Mouse (Mus musculus): ENCODE measurements around the gene Pigq. TPM values are rescaled to one million over a fixed set of nuclear protein-coding genes. Genes with fewer than 3 reads are reported as not detected.
A peak's percentile ranks its signal among the peaks of the same experiment; 100 is the strongest.

The Pigq gene
- polyA plus RNA-seq, 1 experiment: 46.3 TPM

- Histone ChIP-seq H3K4me2 (ENCODE audit: low read depth) (peak overlapping the region; percentile 39), H3K4me3 (no peak overlapping the region), H3K27me3 (ENCODE audit: control insufficient read depth, insufficient read depth, insufficient read length) (no peaks in the 10 kb centered on the region), H3ac (ENCODE audit: control insufficient read depth, insufficient read length) (no peak overlapping the region), H3K79me2 (ENCODE audit: control insufficient read depth, insufficient read depth) (peaks cover 79% of the 10 kb centered on the region), H3K36me3 (ENCODE audit: control insufficient read depth, insufficient read depth) (no peaks in the 10 kb centered on the region)
- TF ChIP-seq POLR2AphosphoS2 (IDR thresholded peaks at IDR 0.05; ENCODE audit: insufficient read length, low read depth) (no peak), TCF12 (IDR thresholded peaks at IDR 0.05; ENCODE audit: insufficient read depth, poor library complexity, severe bottlenecking) (no peak), USF1 (IDR thresholded peaks at IDR 0.05; ENCODE audit: low read depth) (no peak), TCF3 (IDR thresholded peaks at IDR 0.05; ENCODE audit: insufficient read length, low read depth) (no peak), SRF (IDR thresholded peaks at IDR 0.05; ENCODE audit: control insufficient read depth, insufficient read length, low read depth) (no peak)
Observed at GRCm38 (mm10) chr17:25913877-25914275, 30.9 kb downstream of the Pigq start.

- TF ChIP-seq MYOG (IDR thresholded peaks at IDR 0.05; ENCODE audit: control insufficient read depth in 1 of 3, insufficient read depth in 1 of 3, insufficient read length in 2 of 3, low read depth in 2 of 3): no peak
- peak in 1 of 3 experiments; percentile 28 for TF ChIP-seq MYOD1 (IDR thresholded peaks at IDR 0.05; ENCODE audit: control insufficient read depth in 1 of 3, insufficient read length in 2 of 3, low read depth in 2 of 3)
- TF ChIP-seq USF1 (IDR thresholded peaks at IDR 0.05; ENCODE audit: low read depth): no peak
- Histone ChIP-seq H3K79me2 (ENCODE audit: control insufficient read depth, insufficient read depth) (peaks cover 74% of the 10 kb centered on the region), H3K36me3 (ENCODE audit: control insufficient read depth, insufficient read depth) (no peaks in the 10 kb centered on the region), H3K27me3 (ENCODE audit: control insufficient read depth, insufficient read depth, insufficient read length) (no peaks in the 10 kb centered on the region), H3K4me2 (ENCODE audit: low read depth) (peak overlapping the region; percentile 39), H3K4me3 (no peak overlapping the region), H3ac (ENCODE audit: control insufficient read depth, insufficient read length) (no peak overlapping the region)
Observed at GRCm38 (mm10) chr17:25913186-25913876, 31.4 kb downstream of the Pigq start.

GRCm38 (mm10) chr17:25911816-25912215 lies 32.9 kb downstream of the Pigq start:
- peaks cover 62% of the 10 kb centered on the region for H3K79me2 ChIP-seq (ENCODE audit: control insufficient read depth, insufficient read depth)
- peak overlapping the region; percentile 10 for H3K4me2 ChIP-seq (ENCODE audit: low read depth)
- TF ChIP-seq POLR2AphosphoS2 (IDR thresholded peaks at IDR 0.05; ENCODE audit: insufficient read length, low read depth) (no peak), POLR2A (IDR thresholded peaks at IDR 0.05; ENCODE audit: insufficient read length, low read depth) (no peak), MYOD1 (IDR thresholded peaks at IDR 0.05; ENCODE audit: control insufficient read depth in 1 of 3, insufficient read length in 2 of 3, low read depth in 2 of 3) (no peak), TCF12 (IDR thresholded peaks at IDR 0.05; ENCODE audit: insufficient read depth, poor library complexity, severe bottlenecking) (no peak), CEBPB (IDR thresholded peaks at IDR 0.05; ENCODE audit: insufficient read depth, poor library complexity, severe bottlenecking) (no peak), MYOG (IDR thresholded peaks at IDR 0.05; ENCODE audit: control insufficient read depth in 1 of 3, insufficient read depth in 1 of 3, insufficient read length in 2 of 3, low read depth in 2 of 3) (no peak), E2F4 (IDR thresholded peaks at IDR 0.05; ENCODE audit: insufficient read depth) (no peak), SRF (IDR thresholded peaks at IDR 0.05; ENCODE audit: control insufficient read depth, insufficient read length, low read depth) (no peak), REST (IDR thresholded peaks at IDR 0.05; ENCODE audit: insufficient read depth, insufficient read length) (no peak), MAX (IDR thresholded peaks at IDR 0.05; ENCODE audit: low read depth) (no peak), USF1 (IDR thresholded peaks at IDR 0.05; ENCODE audit: low read depth) (no peak), TCF3 (IDR thresholded peaks at IDR 0.05; ENCODE audit: insufficient read length, low read depth) (no peak)
- H3K27me3 ChIP-seq (ENCODE audit: control insufficient read depth, insufficient read depth, insufficient read length): no peaks in the 10 kb centered on the region
- H3K4me3 ChIP-seq: no peak overlapping the region
- no peak overlapping the region for H3ac ChIP-seq (ENCODE audit: control insufficient read depth, insufficient read length)
- H3K36me3 ChIP-seq (ENCODE audit: control insufficient read depth, insufficient read depth): no peaks in the 10 kb centered on the region

- Histone ChIP-seq H3K27me3 (ENCODE audit: control insufficient read depth, insufficient read depth, insufficient read length) (no peaks in the 10 kb centered on the region), H3K79me2 (ENCODE audit: control insufficient read depth, insufficient read depth) (peaks cover 35% of the 10 kb centered on the region), H3ac (ENCODE audit: control insufficient read depth, insufficient read length) (no peak overlapping the region), H3K4me3 (no peak overlapping the region), H3K36me3 (ENCODE audit: control insufficient read depth, insufficient read depth) (no peaks in the 10 kb centered on the region), H3K4me2 (ENCODE audit: low read depth) (no peak overlapping the region)
- TF ChIP-seq CEBPB (IDR thresholded peaks at IDR 0.05; ENCODE audit: insufficient read depth, poor library complexity, severe bottlenecking) (no peak), SRF (IDR thresholded peaks at IDR 0.05; ENCODE audit: control insufficient read depth, insufficient read length, low read depth) (no peak), MYOG (IDR thresholded peaks at IDR 0.05; ENCODE audit: control insufficient read depth in 1 of 3, insufficient read depth in 1 of 3, insufficient read length in 2 of 3, low read depth in 2 of 3) (no peak), POLR2A (IDR thresholded peaks at IDR 0.05; ENCODE audit: insufficient read length, low read depth) (no peak), MYOD1 (IDR thresholded peaks at IDR 0.05; ENCODE audit: control insufficient read depth in 1 of 3, insufficient read length in 2 of 3, low read depth in 2 of 3) (no peak), REST (IDR thresholded peaks at IDR 0.05; ENCODE audit: insufficient read depth, insufficient read length) (no peak), USF1 (IDR thresholded peaks at IDR 0.05; ENCODE audit: low read depth) (no peak), POLR2AphosphoS2 (IDR thresholded peaks at IDR 0.05; ENCODE audit: insufficient read length, low read depth) (no peak), E2F4 (IDR thresholded peaks at IDR 0.05; ENCODE audit: insufficient read depth) (no peak), MAX (IDR thresholded peaks at IDR 0.05; ENCODE audit: low read depth) (no peak), TCF3 (IDR thresholded peaks at IDR 0.05; ENCODE audit: insufficient read length, low read depth) (no peak), TCF12 (IDR thresholded peaks at IDR 0.05; ENCODE audit: insufficient read depth, poor library complexity, severe bottlenecking) (no peak)
Observed at GRCm38 (mm10) chr17:25907640-25908039, 37.1 kb downstream of the Pigq start.

GRCm38 (mm10) chr17:25903061-25903460 lies 41.7 kb downstream of the Pigq start:
- Histone ChIP-seq H3K27me3 (ENCODE audit: control insufficient read depth, insufficient read depth, insufficient read length) (no peaks in the 10 kb centered on the region), H3K36me3 (ENCODE audit: control insufficient read depth, insufficient read depth) (peaks cover 7% of the 10 kb centered on the region), H3K79me2 (ENCODE audit: control insufficient read depth, insufficient read depth) (peaks cover 18% of the 10 kb centered on the region), H3K4me3 (no peak overlapping the region), H3ac (ENCODE audit: control insufficient read depth, insufficient read length) (no peak overlapping the region), H3K4me2 (ENCODE audit: low read depth) (no peak overlapping the region)
- TF ChIP-seq POLR2A (IDR thresholded peaks at IDR 0.05; ENCODE audit: insufficient read length, low read depth): no peak
- no peak for TF ChIP-seq MYOG (IDR thresholded peaks at IDR 0.05; ENCODE audit: control insufficient read depth in 1 of 3, insufficient read depth in 1 of 3, insufficient read length in 2 of 3, low read depth in 2 of 3)
- TF ChIP-seq USF1 (IDR thresholded peaks at IDR 0.05; ENCODE audit: low read depth): no peak
- TF ChIP-seq REST (IDR thresholded peaks at IDR 0.05; ENCODE audit: insufficient read depth, insufficient read length): no peak
- TF ChIP-seq SRF (IDR thresholded peaks at IDR 0.05; ENCODE audit: control insufficient read depth, insufficient read length, low read depth): no peak
- TF ChIP-seq TCF12 (IDR thresholded peaks at IDR 0.05; ENCODE audit: insufficient read depth, poor library complexity, severe bottlenecking): no peak
- TF ChIP-seq MYOD1 (IDR thresholded peaks at IDR 0.05; ENCODE audit: control insufficient read depth in 1 of 3, insufficient read length in 2 of 3, low read depth in 2 of 3): no peak
- TF ChIP-seq TCF3 (IDR thresholded peaks at IDR 0.05; ENCODE audit: insufficient read length, low read depth): no peak
- TF ChIP-seq E2F4 (IDR thresholded peaks at IDR 0.05; ENCODE audit: insufficient read depth): no peak
- no peak for TF ChIP-seq POLR2AphosphoS2 (IDR thresholded peaks at IDR 0.05; ENCODE audit: insufficient read length, low read depth)

Measured in myocyte (in vitro differentiated cells).